Mouse (Mus musculus): ENCODE results near the gene Krtap10-4.
"Not testable (repeated sequence)": the region's sequence is repeated elsewhere in the genome, so short reads cannot be mapped to it uniquely, and the experiment has no call there.

Gene Krtap10-4

GRCm38 (mm10) chr10:77788621-77789020 lies 38.3 kb downstream of the Krtap10-4 start:
- no peak for DNase-seq (ENCODE audit: low read depth)

- not testable (repeated sequence) for DNase-seq (ENCODE audit: low read depth)
These were observed 39.0 kb downstream of the Krtap10-4 start, which contains the start of gene Gm7137 for GRCm38 (mm10) chr10:77787876-77788275. Gm7137 (minus strand) TSS chr10:77788200.

DNA sequence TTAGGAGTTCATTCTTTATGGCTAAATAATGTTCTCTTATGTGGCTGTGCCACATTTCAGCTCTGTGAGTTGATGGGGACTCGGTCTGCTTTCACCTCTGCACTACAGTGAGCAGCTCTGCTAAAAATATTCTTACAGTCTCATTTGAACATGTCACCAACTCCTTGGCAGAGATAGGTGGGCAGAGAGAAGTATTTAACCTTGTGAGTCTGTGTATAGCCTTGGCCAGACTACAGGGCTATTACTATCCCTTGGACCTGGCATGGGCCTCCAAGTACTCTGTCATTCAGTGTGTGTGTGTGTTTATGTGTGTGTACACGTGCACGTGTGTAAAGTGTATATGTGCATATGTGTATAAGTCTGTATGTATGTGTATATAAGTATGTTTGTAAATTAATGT lies 43.5 kb downstream of the Krtap10-4 start:
- not testable (repeated sequence) for DNase-seq (ENCODE audit: low read depth)

GRCm38 (mm10) chr10:77782442-77782841 lies 44.5 kb downstream of the Krtap10-4 start, which contains the start of gene Gm3250:
Gm3250 (minus strand) TSS chr10:77782542.
- not testable (repeated sequence) for DNase-seq (ENCODE audit: low read depth)

DNA sequence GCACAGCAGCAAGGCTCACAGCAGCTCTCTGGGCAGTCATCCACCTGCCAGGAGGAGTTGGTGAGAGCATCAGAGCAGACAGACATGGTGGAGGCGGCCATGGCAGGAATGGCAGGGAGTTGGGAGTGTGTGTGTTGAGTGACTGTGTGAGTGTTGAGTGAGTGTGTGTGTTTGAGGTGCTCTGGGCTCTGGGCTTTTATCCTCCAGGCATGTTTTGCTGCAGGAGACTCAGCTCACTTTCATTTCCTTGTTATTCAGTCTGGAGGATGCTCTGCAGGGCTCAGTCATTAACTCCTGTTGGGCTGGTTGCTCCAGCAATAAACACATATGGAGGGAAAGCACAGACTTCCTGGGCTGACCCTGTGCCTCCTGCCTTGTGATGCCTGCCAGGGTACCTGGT lies 50.1 kb downstream of the Krtap10-4 start, which contains the start of gene Gm7138:
TSS of gene Gm7138 (minus strand) at position 101 of the 400 bp plus-strand sequence.
- not testable (repeated sequence) for DNase-seq (ENCODE audit: low read depth)
